Comparison of ENCODE assay signal across 17 mouse cellular contexts in the genomic region with DNA sequence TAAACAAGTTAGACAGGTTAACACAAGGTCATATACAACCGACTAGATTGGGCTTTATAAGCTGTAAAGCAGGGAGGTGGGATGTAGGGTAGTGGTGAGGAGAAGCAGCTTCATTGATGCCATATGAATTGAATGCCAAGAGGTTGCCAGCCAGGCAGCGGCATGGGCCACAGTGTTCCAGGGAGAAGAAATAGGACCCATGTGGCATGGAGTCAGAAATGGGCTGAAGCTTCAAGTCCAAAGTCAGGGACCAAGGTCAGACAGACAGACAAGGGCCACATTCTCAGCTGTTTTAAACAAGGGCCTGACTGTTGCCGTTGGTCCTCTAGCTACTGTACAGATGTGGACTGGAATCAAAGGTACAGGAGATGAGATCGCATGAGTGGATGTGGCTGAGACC.
DNase-seq lines count a peak whose midpoint lies in the region; TF ChIP-seq lines count a peak whose summit lies in the region.
"Had no signal": no experiment of that assay in that cellular context is flagged by ENCODE, and none has a peak within 500 bp of the region (broad histone marks: within the 10 kb centered on the region; RNA-seq: fewer than 3 reads in every experiment).

No protein-coding gene starts in this region.

- TF ChIP-seq CTCF in gastrocnemius, adult 2 months (IDR thresholded peaks at IDR 0.05): no peak

- H3K27ac ChIP-seq in gastrocnemius, adult 2 months: peak overlapping the region; percentile 80
- H3K27ac ChIP-seq: embryonic facial prominence, embryonic 10.5 days; embryonic facial prominence, embryonic 12.5 days; forebrain, embryonic 13.5 days; forebrain, embryonic 15.5 days had no signal

- H3K4me3 ChIP-seq in gastrocnemius, adult 2 months: no peak overlapping the region
- H3K4me3 ChIP-seq: embryonic facial prominence, embryonic 10.5 days; embryonic facial prominence, embryonic 12.5 days; forebrain, embryonic 13.5 days; forebrain, embryonic 15.5 days had no signal

- DNase-seq in cerebellum, adult 9-10 months: peak; percentile 13
- no peak for DNase-seq in cerebellum, adult 11 months
- DNase-seq in gastrocnemius, adult 2 months: peak; percentile 66
- no peak for DNase-seq in gastrocnemius, postnatal 36 days
- peak; percentile 66 for DNase-seq in gastrocnemius, postnatal 25 days
- DNase-seq in gastrocnemius, postnatal 4 days (ENCODE audit: low spot score in 2 of 2): no peak
- DNase-seq in skeletal muscle tissue, adult 2 months (ENCODE audit: low read depth, low spot score): peak; percentile 76
- DNase-seq: adrenal gland, adult 8-10 months; adrenal gland, postnatal 14 days; adrenal gland, postnatal 36 days; cerebellum, adult 8-10 months; cerebellum, postnatal 10 days; cerebellum, postnatal 25 days had no signal

- intact Hi-C loops in gastrocnemius, adult 2 months (cut with DNase I): loop anchor here (2.0 to 5.0 kb wide), 2 partner anchors 37 to 52 kb away; no protein-coding TSS in a partner anchor
- intact Hi-C loops in gastrocnemius, postnatal 36 days (cut with DNase I): loop anchor here (5.0 kb wide), 1 partner anchor 47 kb away; no protein-coding TSS in a partner anchor

Comparison
In these comparisons a context has a peak if more than half of its experiments do, and no peak if none do; other contexts are left out.
1. DNase-seq: peak in cerebellum, adult 9-10 months (single experiment), gastrocnemius, adult 2 months (single experiment), gastrocnemius, postnatal 25 days (single experiment) and skeletal muscle tissue, adult 2 months (single experiment); none in cerebellum, adult 11 months (single experiment), gastrocnemius, postnatal 36 days (0 of 2) and gastrocnemius, postnatal 4 days (0 of 2).